In the genomic region with DNA sequence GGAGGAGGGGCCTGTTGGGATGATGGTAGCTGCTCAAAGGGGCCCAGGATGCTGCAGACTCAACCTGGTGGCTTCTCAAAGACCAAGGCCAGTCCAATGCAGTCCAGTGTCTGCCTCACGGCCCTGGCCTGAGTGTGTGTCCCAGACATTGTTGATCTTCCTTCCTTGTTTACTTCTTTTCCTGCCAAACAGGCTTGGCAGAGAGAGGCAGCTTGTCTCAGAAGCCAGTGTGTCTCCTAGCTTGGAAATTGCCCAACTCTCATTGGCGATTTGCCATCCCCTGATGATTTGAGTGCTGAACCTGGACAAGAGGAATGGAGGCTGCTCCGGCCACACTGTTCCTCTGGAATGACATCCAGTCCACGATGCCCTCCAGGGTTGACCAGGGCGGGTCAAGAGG, we compare ENCODE assay signal across 9 mouse cellular contexts. TPM values are rescaled to one million over a fixed set of nuclear protein-coding genes. Genes with fewer than 3 reads are reported as not detected.
DNase-seq lines count a peak whose midpoint lies in the region; ATAC-seq and TF ChIP-seq lines count a peak whose summit lies in the region.
"Had no signal": no experiment of that assay in that cellular context is flagged by ENCODE, and none has a peak within 500 bp of the region (broad histone marks: within the 10 kb centered on the region; RNA-seq: fewer than 3 reads in every experiment).

No protein-coding gene starts in this region.

- no peaks in the 10 kb centered on the region for H3K9me3 ChIP-seq in forebrain, embryonic 15.5 days
- H3K9me3 ChIP-seq: megakaryocyte, embryonic 14.5 days had no signal

- no peaks in the 10 kb centered on the region for H3K27me3 ChIP-seq in forebrain, embryonic 15.5 days

- 0 out of 2 replicates have a peak, but pooled peaks cover 4% of the 10 kb centered on the region for H3K4me1 ChIP-seq in forebrain, embryonic 15.5 days

- intact Hi-C loops in left cerebral cortex, adult 2 months (cut with DNase I), result no loop called here

- no peak overlapping the region for H3K4me3 ChIP-seq in left cerebral cortex, adult 2 months
- no peak overlapping the region for H3K4me3 ChIP-seq in forebrain, embryonic 15.5 days
- H3K4me3 ChIP-seq: megakaryocyte, embryonic 14.5 days had no signal

- H3K9ac ChIP-seq in forebrain, embryonic 15.5 days (replicated peaks), result no peak overlapping the region

- no peak for ATAC-seq in forebrain, embryonic 15.5 days (replicated peaks)

- TF ChIP-seq CTCF in left cerebral cortex, adult 2 months (IDR thresholded peaks at IDR 0.05), result no peak

- WGBS in forebrain, embryonic 15.5 days, result 57% methylated on average over 5 of the region's 5 CpGs

- DNase-seq in left cerebral cortex, adult 18-20 months (ENCODE audit: low spot score in 2 of 2), result peak; percentile 20 to 24
- no peak for DNase-seq in left cerebral cortex, adult 11 months (ENCODE audit: low spot score)
- peak; percentile 62 for DNase-seq in cerebellum, adult 11 months
- DNase-seq in heart, adult 9 months (ENCODE audit: low spot score in 2 of 2), result peak; percentile 81 to 84
- DNase-seq in left cerebral cortex, adult 2 months (ENCODE audit: extremely low spot score in 1 of 2, low spot score in 2 of 2), result peak; percentile 34 to 41
- peak; percentile 20 to 30 for DNase-seq in right cerebral cortex, postnatal 36 days (ENCODE audit: low spot score in 2 of 2)
- no peak for DNase-seq in natural killer cell, adult 2 months (ENCODE audit: low spot score in 2 of 2)

- no peak overlapping the region for H3K4me2 ChIP-seq in forebrain, embryonic 15.5 days (replicated peaks)

- H3K36me3 ChIP-seq in forebrain, embryonic 15.5 days, result no peaks in the 10 kb centered on the region

- H3K27ac ChIP-seq in left cerebral cortex, adult 2 months, result no peak overlapping the region
- no peak overlapping the region for H3K27ac ChIP-seq in forebrain, embryonic 15.5 days (replicated peaks)

RNA-seq across cellular contexts. Expression of gene Herpud1, which starts 27.7 kb away (rescaled TPM):
- total RNA-seq in left cerebral cortex, adult 18-20 months (2021), result 10 to 100 TPM; 72.2 to 82.2 TPM
- total RNA-seq in left cerebral cortex, adult 2 months (2021), result 10 to 100 TPM; 68.3 to 78.2 TPM
- 62.5 and 66.5 TPM in 2 replicates for polyA plus RNA-seq in forebrain, embryonic 15.5 days (2015; fragmentation: Nextera tagmentation; extraction: Ambion mirVana)

RNA-seq across cellular contexts. Expression of gene Slc12a3, which starts 29.5 kb away (rescaled TPM):
- total RNA-seq in left cerebral cortex, adult 18-20 months (2021), result under 1 TPM; 0.28 to 0.59 TPM
- total RNA-seq in left cerebral cortex, adult 2 months (2021), result under 1 TPM; 0.29 to 0.68 TPM
- polyA plus RNA-seq in forebrain, embryonic 15.5 days (2015; fragmentation: Nextera tagmentation; extraction: Ambion mirVana), result not detected in 2 replicates

Comparison
In these comparisons a context has a peak if more than half of its experiments do, and no peak if none do; other contexts are left out.
1. DNase-seq: peak in left cerebral cortex, adult 18-20 months (2 of 2), cerebellum, adult 11 months (single experiment), heart, adult 9 months (2 of 2), left cerebral cortex, adult 2 months (2 of 2) and right cerebral cortex, postnatal 36 days (2 of 2); none in left cerebral cortex, adult 11 months (single experiment) and natural killer cell, adult 2 months (0 of 2).